Mouse (Mus musculus) right cerebral cortex, postnatal 25 days (tissue): ENCODE results near the gene Drg1.
"Not testable (repeated sequence)": the region's sequence is repeated elsewhere in the genome, so short reads cannot be mapped to it uniquely, and the experiment has no call there.

ENCODE experiments used
- DNase-seq: peaks from one replicate; pipeline ENCODE4 v3.0.0; 2022

Drg1 gene

GRCm38 (mm10) chr11:3163661-3164060 lies 102.6 kb downstream of the Drg1 start:
- DNase-seq = not testable (repeated sequence)

DNA sequence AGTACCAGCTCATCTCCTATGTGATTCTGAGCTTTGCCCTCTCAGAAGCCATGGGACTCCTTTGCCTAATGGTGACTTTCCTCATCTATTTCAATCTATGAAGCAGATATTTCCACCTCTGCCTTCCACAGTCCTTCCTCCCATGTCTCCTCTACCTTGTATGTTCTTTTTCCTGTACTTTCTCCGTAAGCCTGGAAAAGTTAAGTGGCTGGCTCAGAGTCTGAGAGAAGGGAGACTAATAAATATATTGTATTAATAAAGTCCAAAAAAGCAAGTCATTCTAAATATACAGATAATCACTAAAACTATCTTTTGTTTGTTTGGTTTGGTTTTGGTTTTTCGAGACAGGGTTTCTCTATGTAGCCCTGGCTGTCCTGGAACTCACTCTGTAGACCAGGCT lies 103.1 kb downstream of the Drg1 start:
- not testable (repeated sequence) for DNase-seq

GRCm38 (mm10) chr11:3162236-3162897 lies 103.8 kb downstream of the Drg1 start:
- DNase-seq = peak; percentile 65

GRCm38 (mm10) chr11:3161370-3161769 lies 104.8 kb downstream of the Drg1 start:
- DNase-seq = not testable (repeated sequence)

GRCm38 (mm10) chr11:3158800-3159199 lies 107.4 kb downstream of the Drg1 start:
- DNase-seq = not testable (repeated sequence)

GRCm38 (mm10) chr11:3157996-3158395 lies 108.2 kb downstream of the Drg1 start:
- not testable (repeated sequence) for DNase-seq

GRCm38 (mm10) chr11:3156991-3157390 lies 109.2 kb downstream of the Drg1 start:
- not testable (repeated sequence) for DNase-seq

GRCm38 (mm10) chr11:3153666-3154397 lies 112.4 kb downstream of the Drg1 start:
- peak; percentile 63 for DNase-seq

DNA sequence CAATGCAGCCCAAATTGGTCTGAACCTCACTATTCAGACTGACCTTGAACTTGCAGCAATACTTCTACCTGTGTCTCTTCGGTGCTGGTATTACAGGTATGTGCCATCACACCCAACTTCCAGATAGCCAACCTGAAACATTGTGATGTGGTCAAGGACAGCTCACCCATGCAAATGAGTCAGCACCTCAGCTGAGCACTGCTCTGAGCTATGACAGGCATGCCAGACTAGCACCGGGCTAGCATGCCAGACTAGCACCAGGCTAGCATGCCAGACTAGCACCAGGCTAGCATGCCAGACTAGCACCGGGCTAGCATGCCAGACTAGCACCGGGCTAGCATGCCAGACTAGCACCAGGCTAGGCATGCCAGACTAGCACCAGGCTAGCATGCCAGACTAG lies 114.9 kb downstream of the Drg1 start:
- DNase-seq = not testable (repeated sequence)

- DNase-seq = not testable (repeated sequence)
Observed at GRCm38 (mm10) chr11:3150677-3151003, 115.6 kb downstream of the Drg1 start.

DNA sequence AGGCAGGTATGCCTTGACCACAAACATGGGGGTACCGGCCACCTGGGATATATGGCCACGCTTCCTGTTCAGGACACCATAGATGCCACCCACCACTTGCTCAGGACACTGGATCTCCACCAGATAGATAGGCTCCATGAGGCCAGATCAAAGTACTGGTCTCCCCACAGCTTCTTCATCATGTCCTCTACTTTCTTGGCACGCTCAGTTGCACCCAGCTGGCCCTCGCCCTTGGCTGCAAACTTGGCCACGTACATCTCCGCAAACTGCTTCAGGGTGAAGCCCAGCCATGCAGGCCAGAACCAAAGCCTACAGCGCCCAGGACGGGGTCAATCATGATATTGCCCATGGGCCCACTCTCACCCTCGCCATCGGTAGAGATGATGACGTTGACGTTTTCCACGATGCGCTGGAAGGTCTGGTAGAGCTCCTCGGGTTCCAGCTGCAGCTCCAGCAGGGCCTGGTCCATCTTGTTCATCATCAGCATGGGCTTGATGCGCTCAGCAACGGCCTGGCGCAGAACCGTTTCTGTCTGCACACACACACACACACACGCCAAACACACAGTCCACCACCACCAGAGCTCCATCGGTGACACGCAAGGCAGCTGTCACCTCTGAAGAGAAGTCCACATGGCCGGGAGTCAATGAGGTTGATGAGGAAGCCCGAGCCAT lies 116.1 kb downstream of the Drg1 start:
- not testable (repeated sequence) for DNase-seq

- DNase-seq = not testable (repeated sequence)
Observed at GRCm38 (mm10) chr11:3149471-3149870, 116.7 kb downstream of the Drg1 start.

GRCm38 (mm10) chr11:3146806-3147205 lies 119.4 kb downstream of the Drg1 start:
- DNase-seq = not testable (repeated sequence)

DNA sequence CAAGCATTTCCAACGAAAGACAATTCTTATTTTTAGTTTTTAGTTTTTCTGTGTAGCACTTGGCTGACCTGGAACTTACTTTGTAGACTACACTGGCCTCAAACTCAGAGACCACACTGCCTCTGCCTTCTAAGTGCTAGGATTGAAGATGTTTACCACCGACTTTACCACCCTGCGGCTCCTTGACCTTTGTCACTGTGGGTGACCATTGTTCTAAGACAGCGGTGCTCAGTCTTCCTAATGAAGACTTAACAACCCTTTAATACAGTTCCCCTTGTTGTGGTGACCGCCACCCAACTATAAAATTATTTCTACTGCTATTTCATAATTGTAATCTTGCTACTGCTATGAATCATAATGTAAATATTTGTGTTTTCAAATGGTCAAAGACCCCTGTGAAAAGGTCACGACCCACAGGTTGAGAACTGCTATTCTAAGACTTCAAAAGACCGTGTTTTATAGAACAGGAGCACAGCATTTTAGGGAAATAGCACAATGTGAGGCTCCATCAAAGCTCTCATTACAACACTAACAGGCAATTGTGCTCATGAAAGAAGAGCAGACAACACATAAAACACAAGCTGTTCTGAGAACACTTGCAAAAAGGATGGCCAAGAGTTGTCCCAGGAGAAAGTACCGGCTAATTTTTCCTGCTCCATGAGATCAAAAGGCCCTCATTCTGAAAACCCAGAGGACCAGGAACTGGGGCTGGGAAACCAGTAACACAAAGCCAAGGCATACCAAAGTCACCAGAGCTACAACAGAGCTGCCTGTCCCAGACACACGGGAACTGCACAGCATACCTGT lies 120.7 kb downstream of the Drg1 start:
- not testable (repeated sequence) for DNase-seq

GRCm38 (mm10) chr11:3143984-3144383 lies 122.2 kb downstream of the Drg1 start:
- DNase-seq = not testable (repeated sequence)

GRCm38 (mm10) chr11:3142413-3142812 lies 123.8 kb downstream of the Drg1 start:
- DNase-seq = peak; percentile 86

DNA sequence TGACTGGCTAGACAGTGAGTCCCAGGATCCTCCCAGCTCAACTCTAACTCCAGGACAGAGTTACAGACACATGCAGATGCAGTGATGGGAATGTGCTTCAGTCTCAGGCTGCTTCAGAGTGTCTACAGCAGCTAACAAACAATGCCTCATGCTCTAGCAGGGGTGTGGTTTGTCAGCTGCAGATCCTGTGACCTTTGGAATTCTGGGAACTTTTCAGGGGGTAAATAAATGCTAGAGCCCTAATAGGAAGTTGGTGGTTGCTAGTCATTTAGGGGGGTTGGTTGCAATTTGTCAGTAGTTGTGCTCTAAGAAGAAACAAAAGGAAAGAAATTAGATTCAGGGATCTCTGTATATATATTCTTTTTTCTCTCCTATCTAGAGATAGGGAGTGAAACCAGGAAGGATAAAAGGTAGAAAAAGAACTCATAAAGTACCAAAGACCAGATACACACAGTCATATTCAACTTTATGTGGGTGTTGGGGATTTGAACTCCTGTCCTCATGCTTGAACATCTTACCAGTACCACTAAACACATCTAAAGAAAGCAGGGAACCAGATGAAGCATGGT lies 125.2 kb downstream of the Drg1 start:
- not testable (repeated sequence) for DNase-seq

GRCm38 (mm10) chr11:3138323-3138722 lies 127.9 kb downstream of the Drg1 start:
- DNase-seq = not testable (repeated sequence)
